ENCODE assay signal across 1 mouse cellular context in genomic region chr10:81526779-81527178, GRCm38 (mm10).
TF ChIP-seq lines count a peak whose summit lies in the region.

No protein-coding gene starts in this region.

TF ChIP-seq in CH12.LX, 34 proteins besides CTCF, POLR2A, EP300 and RAD21 (continued from another document):
- TF ChIP-seq ETS1 (conservative IDR thresholded peaks at IDR 0.05; ENCODE audit: low read depth, low read length), result no peak
- no peak for TF ChIP-seq TBP (conservative IDR thresholded peaks at IDR 0.05; ENCODE audit: low read depth, low read length)
- no peak for TF ChIP-seq GABPA (IDR thresholded peaks at IDR 0.05; ENCODE audit: insufficient replicate concordance, low read depth, low read length)
- no peak for TF ChIP-seq USF1 (IDR thresholded peaks at IDR 0.05; ENCODE audit: low read depth, low read length)
- peak; percentile 94 for TF ChIP-seq TCF12 (IDR thresholded peaks at IDR 0.05; ENCODE audit: low read depth, low read length)
- peak; percentile 9; the same call in 1 of the 2 replicates for TF ChIP-seq NELFE (IDR thresholded peaks at IDR 0.05; ENCODE audit: low read depth, low read length)
- no peak for TF ChIP-seq MYC (IDR thresholded peaks at IDR 0.05; ENCODE audit: low read depth, low read length)
- 0 out of 2 replicates have a peak, but pooled peaks have one; percentile 20 for TF ChIP-seq NRF1 (IDR thresholded peaks at IDR 0.05; ENCODE audit: low read depth, low read length)
- TF ChIP-seq ZMIZ1 (IDR thresholded peaks at IDR 0.05; ENCODE audit: low read depth, low read length), result no peak
